Mouse (Mus musculus) heart, embryonic 10.5 days (tissue): ENCODE data around the gene Nfya. TPM values are rescaled to one million over a fixed set of nuclear protein-coding genes. Genes with fewer than 3 reads are reported as not detected.

ENCODE experiments used
- DNase-seq: peaks from one replicate; pipeline ENCODE4 v3.0.0-alpha.2; 2017; ENCODE audit warnings: low spot score
- H3K27ac ChIP-seq: fragments of 300-500 bp; sonication (generic); 2 replicates; pipeline ENCODE4 v1.5.1; 2016; ENCODE audit warnings: mild to moderate bottlenecking
- H3K27me3 ChIP-seq: fragments of 300-500 bp; sonication (generic); 2 replicates; pipeline ENCODE4 v1.6.1; 2016; ENCODE audit warnings: mild to moderate bottlenecking; ENCODE audit not compliant: poor library complexity, insufficient read depth, severe bottlenecking
- H3K36me3 ChIP-seq: fragments of 300-500 bp; sonication (generic); 2 replicates; pipeline ENCODE4 v1.6.1; 2016; ENCODE audit warnings: mild to moderate bottlenecking, moderate library complexity
- H3K4me1 ChIP-seq: fragments of 300-500 bp; sonication (generic); 2 replicates; pipeline ENCODE4 v1.6.1; 2016; ENCODE audit warnings: mild to moderate bottlenecking
- H3K4me3 ChIP-seq: fragments of 300-500 bp; sonication (generic); 2 replicates; pipeline ENCODE4 v1.5.1; 2016; ENCODE audit warnings: mild to moderate bottlenecking, moderate library complexity
- H3K9me3 ChIP-seq: fragments of 300-500 bp; sonication (generic); 2 replicates; pipeline ENCODE4 v1.6.1; 2016; ENCODE audit warnings: mild to moderate bottlenecking, moderate library complexity
- WGBS: fragments of 180-500 bp; shearing (Covaris S2); methylation state at CpG from one replicate; pipeline ENCODE4 v1.1.7; 2016; 5-methylcytosine and 5-hydroxymethylcytosine counted together
- polyA plus RNA-seq: library from polyadenylated mRNA; unstranded; fragments of >200 nt; fragmentation: Nextera tagmentation; extraction: Ambion mirVana; gene quantifications from 2 replicates; pipeline ENCODE4 v1.2.1, GENCODE M21; 2016

Nfya gene
- polyA plus RNA-seq, 1 experiment from 2014 or later, result 17.3 TPM

- Histone ChIP-seq H3K4me3 (no peak overlapping the region), H3K27me3 (no peaks in the 10 kb centered on the region), H3K27ac (peak overlapping the region; percentile 56; the same call in 1 of the 2 replicates), H3K4me1 (peaks cover 57% of the 10 kb centered on the region), H3K9me3 (no peaks in the 10 kb centered on the region), H3K36me3 (peaks cover 40% of the 10 kb centered on the region)
- no peak for DNase-seq
- WGBS, result 35% methylated on average over 9 of the region's 9 CpGs
Observed at GRCm38 (mm10) chr17:48425823-48426612, 16.3 kb upstream of the Nfya start.

- peaks cover 46% of the 10 kb centered on the region for H3K4me1 ChIP-seq
- no peak for DNase-seq
Observed at GRCm38 (mm10) chr17:48424237-48424636, 14.5 kb upstream of the Nfya start.

GRCm38 (mm10) chr17:48419571-48419970 is 9.9 kb upstream of the Nfya start:
- Histone ChIP-seq H3K4me3 (no peak overlapping the region), H3K4me1 (peaks cover 28% of the 10 kb centered on the region), H3K27ac (no peak overlapping the region), H3K36me3 (peaks cover 93% of the 10 kb centered on the region), H3K27me3 (no peaks in the 10 kb centered on the region), H3K9me3 (no peaks in the 10 kb centered on the region)
- no peak for DNase-seq
- WGBS, result 74% methylated on average over 2 of the region's 2 CpGs

More at GRCm38 (mm10) chr17:48424237-48424636, 14.5 kb upstream of the Nfya start:
- no peak overlapping the region for H3K4me3 ChIP-seq
- no peaks in the 10 kb centered on the region for H3K9me3 ChIP-seq
- peaks cover 54% of the 10 kb centered on the region for H3K36me3 ChIP-seq
- no peaks in the 10 kb centered on the region for H3K27me3 ChIP-seq
- WGBS, result 88% methylated on average over 9 of the region's 9 CpGs
- no peak overlapping the region for H3K27ac ChIP-seq

GRCm38 (mm10) chr17:48418781-48419180 is 9.1 kb upstream of the Nfya start:
- Histone ChIP-seq H3K9me3 (no peaks in the 10 kb centered on the region), H3K27ac (peak overlapping the region; percentile 70), H3K4me3 (peak overlapping the region; percentile 22; the same call in 1 of the 2 replicates), H3K27me3 (no peaks in the 10 kb centered on the region), H3K4me1 (peaks cover 27% of the 10 kb centered on the region), H3K36me3 (peaks cover 91% of the 10 kb centered on the region)
- 59% methylated on average over 1 of the region's 1 CpGs for WGBS
- DNase-seq, result no peak

- peak overlapping the region; percentile 70 for H3K27ac ChIP-seq
- peaks cover 90% of the 10 kb centered on the region for H3K36me3 ChIP-seq
- DNase-seq, result no peak
- H3K27me3 ChIP-seq, result no peaks in the 10 kb centered on the region
- H3K4me3 ChIP-seq, result peak overlapping the region; percentile 22; the same call in 1 of the 2 replicates
- H3K9me3 ChIP-seq, result no peaks in the 10 kb centered on the region
- WGBS, result 34% methylated on average over 7 of the region's 7 CpGs
- H3K4me1 ChIP-seq, result peaks cover 25% of the 10 kb centered on the region
Observed at GRCm38 (mm10) chr17:48418174-48418573, 8.5 kb upstream of the Nfya start.

GRCm38 (mm10) chr17:48417521-48417920 is 7.8 kb upstream of the Nfya start:
- 71% methylated on average over 6 of the region's 6 CpGs for WGBS
- Histone ChIP-seq H3K4me3 (no peak overlapping the region), H3K9me3 (no peaks in the 10 kb centered on the region), H3K36me3 (peaks cover 87% of the 10 kb centered on the region), H3K27ac (peak overlapping the region; percentile 59; the same call in 1 of the 2 replicates), H3K4me1 (peaks cover 24% of the 10 kb centered on the region), H3K27me3 (no peaks in the 10 kb centered on the region)
- no peak for DNase-seq

- Histone ChIP-seq H3K27me3 (no peaks in the 10 kb centered on the region), H3K4me1 (peaks cover 24% of the 10 kb centered on the region), H3K9me3 (no peaks in the 10 kb centered on the region), H3K36me3 (peaks cover 82% of the 10 kb centered on the region), H3K4me3 (no peak overlapping the region), H3K27ac (no peak overlapping the region)
- no peak for DNase-seq
- WGBS, result 88% methylated on average over 14 of the region's 14 CpGs
Observed at GRCm38 (mm10) chr17:48416425-48417195, 6.9 kb upstream of the Nfya start.

GRCm38 (mm10) chr17:48416011-48416410 is 6.3 kb upstream of the Nfya start:
- H3K27ac ChIP-seq, result no peak overlapping the region

GRCm38 (mm10) chr17:48411241-48411640 is 1.5 kb upstream of the Nfya start:
- Histone ChIP-seq H3K27ac (peak overlapping the region; percentile 99), H3K9me3 (no peaks in the 10 kb centered on the region), H3K27me3 (no peaks in the 10 kb centered on the region), H3K4me3 (peak overlapping the region; percentile 91), H3K4me1 (peaks cover 23% of the 10 kb centered on the region), H3K36me3 (peaks cover 34% of the 10 kb centered on the region)
- WGBS, result 64% methylated on average over 8 of the region's 8 CpGs
- no peak for DNase-seq

More at GRCm38 (mm10) chr17:48416011-48416410, 6.3 kb upstream of the Nfya start:
- peaks cover 76% of the 10 kb centered on the region for H3K36me3 ChIP-seq
- WGBS, result 81% methylated on average over 7 of the region's 7 CpGs
- H3K27me3 ChIP-seq, result no peaks in the 10 kb centered on the region
- H3K9me3 ChIP-seq, result no peaks in the 10 kb centered on the region
- DNase-seq, result no peak
- no peak overlapping the region for H3K4me3 ChIP-seq
- peaks cover 29% of the 10 kb centered on the region for H3K4me1 ChIP-seq

- WGBS, result under 1% methylated on average over 13 of the region's 13 CpGs
- DNase-seq, result no peak
- H3K4me1 ChIP-seq, result peaks cover 23% of the 10 kb centered on the region
- peak overlapping the region; percentile 99 for H3K27ac ChIP-seq
- no peaks in the 10 kb centered on the region for H3K27me3 ChIP-seq
- H3K9me3 ChIP-seq, result no peaks in the 10 kb centered on the region
- peak overlapping the region; percentile 91 for H3K4me3 ChIP-seq
- H3K36me3 ChIP-seq, result peaks cover 25% of the 10 kb centered on the region
Observed at GRCm38 (mm10) chr17:48410299-48410785, 636 bp upstream of the Nfya start.

GRCm38 (mm10) chr17:48408526-48409291 is 997 bp downstream of the Nfya start:
- Histone ChIP-seq H3K4me1 (peaks cover 23% of the 10 kb centered on the region), H3K27ac (peak overlapping the region; percentile 99), H3K4me3 (peak overlapping the region; percentile 91), H3K9me3 (no peaks in the 10 kb centered on the region), H3K27me3 (no peaks in the 10 kb centered on the region), H3K36me3 (peaks cover 15% of the 10 kb centered on the region)
- DNase-seq, result peak; percentile 93
- under 1% methylated on average over 47 of the region's 47 CpGs for WGBS

- Histone ChIP-seq H3K9me3 (no peaks in the 10 kb centered on the region), H3K36me3 (peaks cover 11% of the 10 kb centered on the region), H3K4me1 (peaks cover 23% of the 10 kb centered on the region), H3K27me3 (no peaks in the 10 kb centered on the region), H3K27ac (peak overlapping the region; percentile 99), H3K4me3 (peak overlapping the region; percentile 91)
- 14% methylated on average over 8 of the region's 8 CpGs for WGBS
- no peak for DNase-seq
Observed at GRCm38 (mm10) chr17:48407910-48408525, 1.7 kb downstream of the Nfya start.
